Mouse (Mus musculus) layer of hippocampus, adult 2 months (tissue): ENCODE measurements at regions not wholly inside any gene's neighbourhood (a gene's known extent, or its start where the extent isn't known, plus 50 kb on each side); places are given as distances from the start of the nearest gene placed in this dataset.

ENCODE experiments used
- DNase-seq, 2 experiments: peaks; one replicate each; pipeline ENCODE4 v3.0.0; 2022; ENCODE audit warnings: low spot score in 2 of 2
- H3K27ac ChIP-seq: fragments of 200-600 bp; 2 replicates; pipeline ENCODE4 v1.8.1; 2022
- H3K4me3 ChIP-seq: fragments of 200-600 bp; 2 replicates; pipeline ENCODE4 v1.8.1; 2022; ENCODE audit warnings: mild to moderate bottlenecking
- CTCF ChIP-seq: fragments of 200-600 bp; conservative IDR thresholded peaks from 2 replicates; pipeline ENCODE4 v1.8.1; 2022; ENCODE audit warnings: antibody characterized with exemption, mild to moderate bottlenecking, moderate library complexity

DNA sequence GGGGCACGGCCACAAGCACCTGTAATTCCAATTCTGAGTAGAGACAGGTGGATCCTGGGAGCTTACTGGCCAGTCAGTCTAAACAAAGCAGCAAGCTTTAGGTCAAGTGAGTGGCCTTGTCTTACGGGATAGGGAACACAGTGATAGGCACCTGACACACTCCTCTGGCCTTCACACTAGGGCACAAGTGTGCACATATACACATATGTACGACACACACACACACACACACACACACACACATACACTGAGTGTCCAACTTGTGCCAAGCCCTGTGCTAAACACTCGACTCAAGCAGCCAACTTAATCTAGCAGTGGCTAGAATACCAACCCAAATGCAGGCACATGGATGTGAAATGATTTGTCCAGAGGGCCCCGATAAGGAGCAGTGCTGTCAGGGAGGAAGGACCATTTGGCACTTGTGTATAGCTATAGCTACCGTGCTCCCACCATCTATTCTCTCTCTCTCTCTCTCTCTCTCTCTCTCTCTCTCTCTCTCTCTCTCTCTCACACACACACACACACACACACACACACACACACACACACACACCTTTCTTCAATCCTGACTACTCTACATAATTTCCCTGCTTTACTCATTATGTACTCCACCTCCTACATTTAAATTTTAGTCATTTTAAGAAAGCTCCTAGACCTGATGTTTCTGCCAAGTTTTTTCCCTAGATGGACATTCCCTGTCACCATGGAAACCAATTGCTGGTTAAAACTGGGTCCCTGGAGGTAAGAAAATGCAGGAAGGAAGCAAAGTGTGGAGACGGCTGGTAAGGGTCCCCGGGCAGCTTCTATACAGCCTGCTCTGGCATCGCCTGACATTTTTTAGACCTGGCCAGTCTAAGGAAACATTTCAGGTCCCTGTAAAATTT, 609.2 kb downstream of the Zfp706 start:
- no peak for TF ChIP-seq CTCF
- no peak overlapping the region for H3K27ac ChIP-seq
- DNase-seq: no peak

DNA sequence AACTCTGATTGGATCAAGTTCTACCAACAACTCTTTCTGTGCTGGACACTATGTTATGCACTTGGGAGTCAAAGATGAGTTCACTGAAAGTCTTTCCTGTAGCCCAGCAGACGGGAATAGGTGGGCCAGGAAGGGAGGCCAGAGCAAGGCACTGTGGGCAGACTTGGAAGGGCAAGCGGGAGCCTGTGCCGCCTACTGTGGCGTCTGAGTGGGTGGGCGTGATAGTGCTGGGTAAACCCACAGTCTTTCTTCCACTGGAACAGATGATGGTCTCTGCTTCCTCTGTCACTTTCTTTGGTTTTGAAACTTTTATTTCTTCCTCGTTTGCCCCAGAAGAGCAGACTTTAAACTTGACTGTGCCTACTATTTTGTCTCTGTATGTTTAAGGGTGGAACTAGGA, 610.8 kb downstream of the Zfp706 start:
- TF ChIP-seq CTCF: no peak
- H3K27ac ChIP-seq: no peak overlapping the region
- no peak overlapping the region for H3K4me3 ChIP-seq
- no peak for DNase-seq

More for the DNA sequence above, 609.2 kb downstream of the Zfp706 start:
- H3K4me3 ChIP-seq: no peak overlapping the region

DNA sequence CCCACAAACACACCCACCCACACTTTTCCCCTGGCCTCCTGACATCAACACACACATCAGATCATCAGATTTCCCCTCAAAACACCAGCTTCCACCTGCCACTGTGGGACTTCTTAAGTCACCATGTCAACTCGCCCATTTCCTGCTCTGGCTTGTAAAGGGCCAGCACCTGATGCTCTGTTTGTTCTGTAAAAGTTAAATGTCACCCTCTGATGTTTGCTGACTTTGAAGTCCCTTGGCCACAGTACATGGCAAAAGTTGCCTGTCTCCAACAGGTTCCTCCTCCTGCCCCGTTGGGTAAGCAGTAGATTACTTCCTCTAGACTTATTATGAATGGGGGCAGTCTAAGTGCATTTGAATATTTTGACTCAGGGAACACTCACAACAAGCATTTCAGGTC, 611.3 kb downstream of the Zfp706 start:
- Histone ChIP-seq H3K27ac (no peak overlapping the region), H3K4me3 (no peak overlapping the region)
- DNase-seq: no peak
- TF ChIP-seq CTCF: no peak

DNA sequence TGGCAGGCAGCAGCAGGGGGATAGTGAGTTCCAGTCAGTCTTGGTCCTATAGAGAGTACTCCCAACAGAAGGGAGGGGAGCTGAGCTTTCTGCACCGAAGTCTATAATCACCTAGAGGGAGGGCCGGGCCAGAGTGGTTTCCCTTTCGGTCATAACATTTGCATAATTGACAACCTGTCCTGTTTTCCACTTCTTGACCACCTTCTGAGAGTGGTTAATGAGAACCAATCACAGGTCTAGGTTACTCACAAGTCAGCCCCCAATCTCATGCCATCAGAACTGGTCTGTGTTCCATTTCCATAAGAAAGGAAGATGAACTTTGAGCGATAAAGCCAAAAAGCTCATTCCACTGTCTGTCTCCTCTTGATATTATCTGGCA, 611.9 kb downstream of the Zfp706 start:
- no peak for TF ChIP-seq CTCF
- Histone ChIP-seq H3K27ac (no peak overlapping the region), H3K4me3 (no peak overlapping the region)
- DNase-seq: no peak

DNA sequence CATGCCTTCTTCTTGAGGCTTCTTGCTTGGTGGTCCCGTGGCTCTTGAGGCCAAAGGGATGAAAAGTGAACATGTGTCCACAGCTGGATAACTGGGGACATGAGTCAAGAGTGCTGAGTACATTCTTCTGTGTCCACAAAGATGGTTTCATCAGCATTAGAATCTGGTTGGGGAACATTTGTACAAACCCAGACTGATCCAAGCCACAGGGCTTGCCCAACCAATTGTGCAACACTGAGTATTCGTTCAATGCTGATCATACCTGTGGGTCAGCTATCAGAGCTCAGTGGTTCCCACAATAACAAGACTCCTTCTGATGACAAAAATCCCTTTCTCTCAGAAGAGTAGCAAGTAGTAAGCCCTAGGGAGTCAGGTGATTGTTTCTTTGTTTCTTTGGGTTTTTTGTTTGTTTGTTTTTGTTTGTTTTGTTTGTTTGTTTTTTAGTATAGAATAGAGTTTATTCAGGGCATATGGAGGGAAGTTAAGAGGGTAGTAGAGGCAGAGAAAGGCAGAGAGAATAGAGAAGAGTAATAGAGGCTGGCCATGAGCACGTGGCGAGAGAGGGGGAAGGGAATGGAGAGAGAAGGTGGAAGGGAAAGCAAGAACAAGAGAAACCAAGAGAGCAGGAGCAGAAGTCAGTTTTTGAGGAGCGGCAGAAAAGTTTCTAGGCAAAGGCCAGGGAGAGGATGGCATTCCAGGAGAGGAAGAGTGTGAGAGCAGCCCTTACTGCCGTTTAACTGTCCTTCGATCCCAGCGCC, 612.5 kb downstream of the Zfp706 start:
- TF ChIP-seq CTCF: no peak
- Histone ChIP-seq H3K4me3 (no peak overlapping the region), H3K27ac (no peak overlapping the region)
- DNase-seq: no peak

DNA sequence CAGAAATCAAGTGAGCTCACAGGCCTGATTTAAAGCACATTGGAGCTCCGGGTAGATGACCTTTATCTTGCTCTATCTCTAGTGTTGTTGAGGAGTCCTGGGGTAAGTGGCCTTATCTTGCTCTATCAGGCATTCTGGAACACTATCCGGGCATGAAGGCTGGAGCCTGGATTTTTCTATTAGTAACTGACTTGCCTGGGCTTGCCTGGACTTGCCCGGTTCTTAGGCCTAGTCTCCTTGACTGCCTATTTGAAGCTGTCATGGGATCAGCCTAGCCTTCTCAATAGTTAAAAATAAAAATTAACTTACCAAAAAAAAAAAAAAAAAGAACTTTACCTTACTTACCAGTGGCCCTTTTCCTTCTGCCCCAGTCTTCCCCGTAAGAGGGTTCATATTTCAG, 617.8 kb downstream of the Zfp706 start:
- no peak overlapping the region for H3K27ac ChIP-seq
- no peak for DNase-seq
- H3K4me3 ChIP-seq: no peak overlapping the region
- TF ChIP-seq CTCF: no peak

DNA sequence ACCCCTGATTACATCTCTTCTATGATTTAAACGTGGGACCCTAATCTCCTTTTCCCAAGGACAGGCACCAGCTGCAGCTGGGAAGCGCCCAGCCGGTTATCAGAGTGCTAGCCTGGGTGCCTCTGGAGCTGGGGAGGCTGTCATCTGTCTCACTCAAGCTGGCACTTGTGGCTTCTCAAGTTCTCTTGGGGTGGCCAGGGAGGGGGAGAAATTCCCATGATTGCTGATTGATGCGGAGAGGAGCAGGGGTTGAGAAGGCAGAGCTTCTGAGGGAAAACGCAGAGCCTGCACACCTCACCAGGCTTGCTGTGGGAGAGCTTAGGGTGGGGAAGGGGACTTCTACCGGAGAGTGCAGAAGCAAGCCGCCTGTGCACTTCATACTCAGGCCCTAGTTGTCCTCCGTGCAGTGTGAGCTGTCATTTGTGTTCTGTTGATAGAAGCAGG, 626.3 kb downstream of the Zfp706 start:
- no peak for TF ChIP-seq CTCF
- peak overlapping the region; percentile 61 for H3K27ac ChIP-seq
- no peak overlapping the region for H3K4me3 ChIP-seq
- no peak for DNase-seq

DNA sequence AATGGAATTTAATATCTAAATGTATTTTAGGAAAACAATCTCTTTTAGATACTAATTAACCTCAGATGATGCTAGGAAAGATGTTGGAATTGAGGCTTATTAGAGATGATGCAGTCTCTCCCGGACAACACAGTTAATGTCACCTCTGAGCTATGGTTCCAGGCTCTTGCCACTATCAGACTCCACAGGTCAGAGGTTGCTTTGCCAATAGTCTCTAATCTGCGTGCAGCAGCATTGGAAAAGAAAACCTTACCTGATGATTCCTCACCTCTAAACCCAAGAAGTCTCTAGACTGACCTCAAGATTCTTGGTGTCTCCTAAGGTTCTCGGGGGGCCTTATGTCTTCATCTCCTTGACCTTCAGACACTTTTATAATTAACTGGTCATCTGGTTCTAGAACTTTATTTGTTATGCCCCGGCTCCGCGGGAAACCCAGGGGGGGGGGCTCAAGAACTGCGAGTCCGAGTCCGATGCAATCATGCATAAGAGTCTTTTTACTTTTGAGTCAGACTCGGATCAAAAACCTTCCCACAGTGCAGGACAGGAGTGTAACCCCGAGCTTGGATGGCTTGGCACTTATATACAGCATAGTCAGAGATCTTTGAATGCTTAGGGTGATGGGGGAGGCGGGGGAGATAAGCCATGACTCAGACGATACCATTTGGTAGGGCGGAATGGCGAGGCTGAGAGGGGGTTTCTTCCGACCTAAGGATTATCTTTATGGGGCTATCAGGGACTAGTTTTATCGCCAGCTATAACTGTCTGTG, 626.9 kb downstream of the Zfp706 start:
- Histone ChIP-seq H3K27ac (peak overlapping the region; percentile 61), H3K4me3 (peak overlapping the region; percentile 3; the same call in 1 of the 2 replicates)
- DNase-seq: no peak
- TF ChIP-seq CTCF: no peak

DNA sequence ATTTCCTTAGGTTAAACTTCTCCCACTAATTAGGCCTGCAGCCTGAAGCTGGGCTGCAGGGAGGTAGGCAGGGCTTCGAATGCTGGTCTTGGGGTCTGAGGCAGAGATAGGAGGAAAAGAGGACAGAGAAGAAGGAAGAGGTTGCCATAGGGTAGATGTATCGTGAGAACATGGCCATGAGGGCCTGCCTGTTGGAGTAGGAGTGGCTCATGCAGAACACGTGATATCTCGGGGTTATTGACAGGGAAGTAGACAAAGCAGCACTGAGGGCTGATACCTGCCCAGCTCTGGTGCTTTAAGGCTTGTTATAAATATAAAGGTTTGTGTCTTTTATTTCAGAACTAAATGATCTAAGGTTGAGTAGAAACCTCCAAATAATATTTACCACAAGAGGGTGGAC, 628.9 kb downstream of the Zfp706 start:
- no peak for DNase-seq
- H3K4me3 ChIP-seq: no peak overlapping the region
- no peak for TF ChIP-seq CTCF
- H3K27ac ChIP-seq: no peak overlapping the region

DNA sequence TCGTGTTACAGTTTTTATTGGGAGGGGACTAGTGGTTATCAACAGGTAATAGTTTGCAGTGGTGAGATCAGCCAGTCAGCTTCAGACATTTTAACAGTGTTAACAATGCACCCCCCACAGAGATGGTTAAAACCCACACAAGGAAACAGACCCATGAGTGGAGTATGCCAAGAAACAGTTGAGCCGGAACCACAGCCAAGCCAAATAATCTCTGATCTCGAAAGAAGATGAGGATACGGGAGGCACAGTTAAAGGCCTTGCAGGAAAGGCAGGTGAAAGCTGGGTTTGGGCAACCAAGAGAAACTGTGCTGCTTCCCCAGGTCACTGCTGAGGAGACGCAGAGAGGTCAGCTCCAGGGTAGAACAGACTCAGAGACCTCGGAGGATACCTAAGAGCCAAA, 631.0 kb downstream of the Zfp706 start:
- H3K27ac ChIP-seq: peak overlapping the region; percentile 93; the same call in 1 of the 2 replicates
- DNase-seq: no peak
- TF ChIP-seq CTCF: no peak
- H3K4me3 ChIP-seq: no peak overlapping the region

DNA sequence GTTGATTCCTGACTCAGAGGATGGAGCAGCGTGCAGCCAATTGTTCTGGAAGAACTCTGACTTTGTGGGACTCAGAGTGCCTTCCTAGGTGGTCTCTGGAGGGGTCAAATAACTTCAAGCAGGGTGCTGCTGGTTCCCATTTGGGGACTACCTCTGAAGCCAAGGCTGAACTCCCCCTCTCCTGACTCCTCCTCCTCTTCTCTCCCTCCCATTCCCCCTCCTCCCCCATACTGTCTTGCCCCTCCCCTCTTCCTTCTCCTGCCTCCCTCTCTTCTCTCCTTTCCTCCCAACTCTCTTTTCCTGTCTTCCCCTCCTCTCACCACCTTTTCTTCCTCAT, 632.1 kb downstream of the Zfp706 start:
- H3K4me3 ChIP-seq: peak overlapping the region; percentile 49
- H3K27ac ChIP-seq: peak overlapping the region; percentile 93
- TF ChIP-seq CTCF: no peak
- no peak for DNase-seq

DNA sequence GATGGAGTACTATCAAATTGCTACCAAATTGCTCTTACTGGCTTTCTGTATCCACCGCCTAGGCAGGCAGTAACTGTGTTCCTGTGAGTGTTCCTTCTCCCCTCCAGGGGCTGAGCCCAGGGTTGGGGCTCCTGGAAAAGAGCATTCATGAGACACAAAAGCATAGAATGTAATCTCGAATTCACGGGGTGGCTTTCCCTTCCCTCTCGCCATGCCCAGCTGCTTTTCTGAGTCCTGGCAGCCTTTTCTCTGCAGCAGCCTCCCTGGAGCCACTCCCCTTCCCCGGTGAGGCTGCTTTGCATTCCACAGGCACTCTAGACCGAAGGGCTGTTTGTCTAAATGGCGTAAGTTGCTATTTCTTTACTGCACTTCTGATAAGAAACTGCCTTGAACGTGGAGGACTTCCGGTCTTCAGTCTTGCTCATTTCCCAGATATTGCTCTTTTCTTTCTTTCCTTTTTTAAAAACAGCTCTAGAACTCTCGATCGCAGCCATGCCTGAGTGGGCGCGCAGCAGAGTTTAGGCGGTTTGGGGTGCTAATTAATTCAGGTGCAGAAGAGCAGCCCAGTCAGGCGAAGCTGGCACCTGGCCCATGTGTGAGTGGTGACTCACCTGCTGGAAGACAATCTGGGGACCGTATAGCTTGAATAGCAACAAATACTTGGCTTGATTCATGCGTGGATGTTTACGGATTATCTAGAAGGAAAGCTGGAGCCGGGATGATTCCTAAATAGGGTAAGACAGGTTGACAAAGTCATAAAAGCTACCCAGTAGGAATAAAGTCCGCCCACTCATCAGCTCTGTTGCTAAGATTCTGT, 632.6 kb downstream of the Zfp706 start:
- H3K4me3 ChIP-seq: peak overlapping the region; percentile 49
- TF ChIP-seq CTCF: peak; percentile 37
- DNase-seq: peak; percentile 71 to 80
- peak overlapping the region; percentile 93 for H3K27ac ChIP-seq
